Mouse (Mus musculus) spleen, adult 12 weeks (tissue): ENCODE measurements around the gene Alkbh5.

ENCODE experiments used
- DNase-seq: peaks from one replicate; pipeline ENCODE4 v3.0.0; 2022; ENCODE audit warnings: low spot score

The Alkbh5 gene

GRCm38 (mm10) chr11:60536180-60536858 is at the start of gene Alkbh5:
Gene Alkbh5 (plus strand): TSS chr11:60536381.
- peak; percentile 19 for DNase-seq

GRCm38 (mm10) chr11:60492726-60493125 is 43.5 kb upstream of the Alkbh5 start:
- DNase-seq = no peak

DNA sequence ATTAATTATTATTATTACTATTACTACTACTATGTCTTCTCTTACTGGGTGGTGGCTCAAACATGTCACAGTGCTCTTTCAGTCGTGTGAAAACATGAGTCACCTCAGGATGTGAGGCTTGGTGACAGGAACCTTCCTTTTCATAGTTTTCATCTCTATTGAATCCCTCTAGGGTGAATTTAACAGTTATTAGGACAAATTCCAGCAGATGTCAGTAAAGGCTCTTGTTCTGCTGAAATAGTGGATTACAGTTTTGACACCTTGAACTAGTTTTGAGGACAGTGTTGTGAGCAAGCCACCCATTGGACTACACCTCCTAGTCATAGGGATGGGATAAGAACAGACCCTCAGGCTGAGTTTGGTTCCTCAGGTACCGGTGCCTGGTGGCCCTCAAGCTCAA is 40.5 kb upstream of the Alkbh5 start:
- DNase-seq = no peak

GRCm38 (mm10) chr11:60507281-60507680 is 28.9 kb upstream of the Alkbh5 start:
- no peak for DNase-seq

DNA sequence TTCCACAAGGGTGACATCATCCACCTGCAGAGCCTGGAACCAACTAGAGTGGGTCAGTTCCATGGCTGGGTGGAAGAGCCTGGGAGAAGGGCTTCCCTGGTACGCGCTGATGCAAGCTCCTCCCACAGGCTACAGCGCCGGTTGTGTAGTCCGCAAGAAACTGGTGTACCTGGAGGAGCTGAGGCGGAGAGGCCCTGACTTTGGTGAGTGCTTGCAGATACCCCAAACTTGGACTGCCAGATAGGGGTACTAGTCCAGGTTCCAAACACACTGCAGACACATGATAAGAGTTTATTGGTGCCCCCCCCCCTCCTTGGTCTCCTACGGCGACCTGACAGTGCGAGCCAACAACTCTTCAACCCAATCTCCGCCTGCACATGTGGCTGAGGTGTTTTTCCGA is 27.2 kb upstream of the Alkbh5 start:
- peak; percentile 46 for DNase-seq

GRCm38 (mm10) chr11:60509500-60509899 is 26.7 kb upstream of the Alkbh5 start:
- peak; percentile 35 for DNase-seq

- no peak for DNase-seq
Measured at GRCm38 (mm10) chr11:60511893-60512292, 24.3 kb upstream of the Alkbh5 start.

DNA sequence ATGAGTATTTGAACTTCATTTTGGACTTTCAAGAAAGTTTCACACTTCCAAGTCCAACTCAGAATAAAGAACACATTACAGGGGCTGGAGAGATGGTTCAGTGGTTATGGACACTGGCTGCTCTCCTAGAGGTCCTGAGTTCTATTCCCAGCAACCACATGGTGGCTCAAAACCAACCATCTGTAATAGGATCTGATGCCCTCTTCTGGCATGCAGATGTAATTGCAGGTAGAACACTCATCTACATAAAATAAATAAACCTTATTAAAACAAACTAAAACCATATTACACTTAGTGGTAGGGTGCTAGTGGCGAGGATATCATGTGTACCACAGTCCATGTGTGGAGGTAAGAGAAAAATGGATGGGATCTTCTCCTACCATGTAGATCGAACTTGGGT is 23.7 kb upstream of the Alkbh5 start:
- no peak for DNase-seq

DNA sequence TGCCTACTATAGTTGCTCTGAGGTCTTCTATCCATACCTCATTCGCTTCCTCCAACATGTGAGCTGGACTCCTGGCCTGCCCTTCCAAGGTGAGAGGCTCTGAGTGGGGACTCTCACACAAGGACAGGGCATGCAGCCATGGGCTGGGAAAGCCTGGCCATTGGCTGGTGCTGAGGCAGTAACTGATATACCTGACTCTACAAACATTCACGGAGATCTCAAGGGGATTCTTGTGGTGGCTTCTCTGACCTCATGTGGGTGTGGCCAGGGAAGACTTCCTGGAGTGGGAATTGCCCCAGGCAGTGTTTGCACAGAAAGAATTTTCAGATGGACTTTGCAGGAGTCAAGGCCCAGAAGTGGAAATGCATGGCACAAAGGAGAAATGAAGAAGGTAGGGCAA is 21.2 kb upstream of the Alkbh5 start:
- no peak for DNase-seq

DNA sequence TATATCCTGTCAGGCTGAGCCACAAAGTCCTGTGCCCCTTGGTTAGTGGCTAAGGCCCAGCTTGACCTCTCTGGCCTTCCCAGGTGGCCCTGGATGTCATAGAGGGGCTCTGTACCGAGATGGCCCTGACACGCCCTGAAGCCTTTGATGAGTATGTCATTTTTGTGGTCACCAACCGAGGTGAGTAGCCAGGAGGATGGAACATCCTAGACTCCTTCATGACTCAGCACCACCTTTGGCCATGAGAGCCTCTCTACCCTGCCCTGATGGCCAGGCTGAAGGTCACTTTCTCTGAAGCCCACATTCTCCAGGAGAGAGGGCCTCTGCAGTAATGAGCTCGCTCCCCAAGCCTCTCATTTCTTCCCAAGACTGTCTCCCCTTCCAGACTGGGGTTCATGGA is 17.9 kb upstream of the Alkbh5 start:
- DNase-seq = no peak

DNA sequence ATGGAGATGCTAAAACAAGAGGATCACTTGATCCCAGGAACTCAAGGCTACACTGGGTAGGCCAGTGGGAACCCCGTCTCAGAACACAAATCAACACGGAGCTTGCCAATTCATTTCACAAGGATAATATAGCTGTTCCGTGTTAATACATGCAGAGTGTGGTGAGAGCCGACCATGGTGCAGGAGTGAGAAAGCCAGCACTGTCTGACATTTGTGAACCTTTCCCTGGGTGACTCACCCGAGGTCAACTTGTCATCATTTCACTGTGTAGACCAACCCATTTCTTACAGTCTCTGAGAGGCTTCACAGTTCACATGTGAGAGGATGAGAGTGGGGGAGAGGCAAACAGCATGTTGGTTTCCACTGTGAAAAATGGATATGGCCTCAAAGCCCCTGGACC is 14.2 kb upstream of the Alkbh5 start:
- no peak for DNase-seq

DNA sequence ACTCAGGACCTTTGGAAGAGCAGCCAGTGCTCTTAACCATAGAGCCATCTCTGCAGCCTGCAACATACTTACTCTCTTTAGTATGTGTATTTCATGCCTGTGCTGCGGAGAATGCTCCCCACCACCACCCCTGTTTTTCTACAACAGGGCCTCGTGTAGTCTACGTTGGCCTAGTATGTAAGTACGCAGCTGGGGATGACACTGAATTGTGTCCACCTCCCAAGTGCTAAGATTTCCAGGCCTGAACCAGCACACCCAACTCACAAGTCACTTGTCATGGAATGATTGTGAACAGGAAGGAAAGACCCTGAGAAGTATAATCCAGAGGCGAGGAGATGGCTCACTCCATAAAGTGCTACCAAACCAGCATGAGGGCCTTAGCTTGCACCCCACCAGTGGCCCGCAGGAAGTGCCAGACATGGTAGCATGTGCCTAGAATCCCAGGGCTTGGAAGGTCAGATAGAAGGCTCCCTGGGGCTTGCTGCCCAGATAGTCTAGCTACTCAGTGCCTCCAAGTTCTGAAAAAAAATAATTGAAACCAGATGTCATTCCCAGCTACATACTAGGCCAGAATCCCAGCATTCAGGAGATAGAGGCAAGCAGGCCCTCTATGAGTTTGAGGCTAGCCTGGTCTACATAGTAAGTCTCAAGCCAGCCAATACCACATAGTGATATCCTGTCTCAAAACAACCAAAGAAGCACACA is 13.4 kb upstream of the Alkbh5 start:
- DNase-seq = no peak

GRCm38 (mm10) chr11:60526461-60526860 is 9.7 kb upstream of the Alkbh5 start:
- no peak for DNase-seq

DNA sequence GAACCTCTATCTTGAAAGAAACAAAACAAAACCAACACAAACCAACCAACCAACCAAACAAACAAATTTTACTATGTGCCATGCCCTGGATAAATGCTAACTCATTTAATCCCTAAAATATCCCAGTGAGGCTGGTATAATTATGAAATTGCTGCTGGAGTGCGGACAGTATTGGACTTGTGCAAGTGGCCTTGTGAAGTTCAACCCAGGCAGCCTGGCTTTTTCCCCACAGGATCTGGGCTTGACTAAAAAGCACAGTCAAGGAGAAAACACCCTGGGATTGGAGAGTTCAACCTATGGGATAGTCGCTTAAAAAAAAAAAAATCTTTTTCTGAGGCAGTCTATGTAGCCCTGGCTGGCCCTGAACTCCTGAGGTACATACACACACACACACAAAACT is 505 bp upstream of the Alkbh5 start:
- DNase-seq = no peak

- DNase-seq = peak; percentile 74
Measured at GRCm38 (mm10) chr11:60536859-60537467, 782 bp downstream of the Alkbh5 start.

GRCm38 (mm10) chr11:60537468-60538347 is 1.5 kb downstream of the Alkbh5 start:
- peak; percentile 88 for DNase-seq

- peak; percentile 60 for DNase-seq
Measured at GRCm38 (mm10) chr11:60538371-60539281, 2.4 kb downstream of the Alkbh5 start.

- no peak for DNase-seq
Measured at GRCm38 (mm10) chr11:60539540-60539939, 3.4 kb downstream of the Alkbh5 start.

DNA sequence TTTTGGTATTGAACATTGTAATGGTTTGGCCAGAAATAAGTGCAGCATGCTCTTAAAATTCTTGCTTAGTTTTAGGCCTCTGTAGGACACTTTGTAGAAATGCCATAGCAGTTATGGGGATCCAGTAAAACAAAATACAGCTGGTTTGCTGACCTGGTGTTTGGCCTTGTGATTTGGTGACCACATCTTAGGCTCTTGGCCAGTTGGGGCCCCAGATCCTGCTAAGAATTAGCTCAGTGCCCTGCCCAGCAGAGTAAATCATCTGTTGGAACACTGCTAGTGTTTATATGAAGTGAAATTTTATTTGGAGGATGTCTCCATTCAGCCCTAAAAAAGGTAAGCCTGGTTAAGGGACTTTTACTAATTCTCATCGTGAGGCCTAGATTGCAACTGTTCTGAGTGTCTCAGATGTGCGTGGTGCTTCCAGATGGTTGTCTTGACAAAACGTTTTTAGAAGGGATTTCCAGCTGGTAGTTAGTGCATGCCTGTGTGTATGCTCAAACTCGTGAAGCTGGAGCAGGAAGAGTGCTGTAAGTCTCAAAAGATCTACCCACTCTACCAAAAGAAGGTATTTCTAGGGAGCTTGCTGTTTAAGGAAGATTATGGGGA is 3.9 kb downstream of the Alkbh5 start:
- no peak for DNase-seq

- no peak for DNase-seq
Measured at GRCm38 (mm10) chr11:60540761-60541160, 4.6 kb downstream of the Alkbh5 start.

GRCm38 (mm10) chr11:60541831-60542230 is 5.7 kb downstream of the Alkbh5 start:
- DNase-seq = no peak
